Mouse (Mus musculus) cerebellum, postnatal 25 days (tissue): ENCODE results near the gene Mterf1a.
"Not testable (repeated sequence)": the region's sequence is repeated elsewhere in the genome, so short reads cannot be mapped to it uniquely, and the experiment has no call there.

ENCODE experiments used
- DNase-seq, 2 experiments: peaks; one replicate each; pipeline ENCODE4 v3.0.0; 2021; ENCODE audit warnings: mixed read lengths in 2 of 2

Gene Mterf1a

DNA sequence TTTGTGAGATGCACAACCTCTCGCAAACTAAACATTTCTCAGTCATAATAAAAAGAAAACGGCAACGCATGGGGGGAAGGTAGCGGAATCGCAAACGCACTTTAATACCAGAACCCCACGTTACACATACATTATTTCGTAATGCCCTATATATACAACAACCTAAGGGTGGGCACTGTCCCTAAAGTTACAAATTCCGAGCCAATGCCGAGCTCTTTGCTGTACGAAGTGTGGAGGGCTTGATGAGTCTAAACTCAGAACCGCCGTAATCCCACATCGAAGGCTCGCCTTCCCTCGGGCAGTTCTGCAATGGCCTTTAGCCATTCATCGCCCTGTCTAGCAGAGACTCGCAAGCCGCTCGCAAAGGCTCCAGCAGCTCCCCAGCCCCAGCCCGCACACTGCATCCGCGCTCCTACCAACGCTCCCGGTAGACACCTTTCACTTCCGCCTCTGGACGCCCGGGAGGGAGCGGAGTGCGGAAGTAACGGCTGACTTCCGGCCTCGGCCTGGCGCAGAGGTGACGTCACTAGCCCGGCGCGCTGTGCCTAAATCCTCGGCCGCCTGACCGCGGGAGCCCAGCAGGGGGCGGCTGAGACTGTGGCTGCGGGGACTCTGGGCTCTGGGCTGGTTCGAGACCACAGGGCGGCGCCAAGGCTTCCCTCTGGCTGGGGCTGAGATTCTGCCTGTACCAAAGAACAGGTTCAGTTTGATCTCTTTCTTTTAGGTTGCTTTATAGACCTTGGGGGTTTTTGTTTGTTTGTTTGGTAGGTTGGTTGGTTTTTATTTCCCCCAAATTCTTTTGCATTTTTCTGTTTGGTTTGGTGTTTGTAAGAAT lies at the start of gene Mterf1a:
TSS of gene Mterf1a (minus strand) at position 475 of the 835 bp plus-strand sequence.
- DNase-seq: peak; percentile 56 to 60

DNA sequence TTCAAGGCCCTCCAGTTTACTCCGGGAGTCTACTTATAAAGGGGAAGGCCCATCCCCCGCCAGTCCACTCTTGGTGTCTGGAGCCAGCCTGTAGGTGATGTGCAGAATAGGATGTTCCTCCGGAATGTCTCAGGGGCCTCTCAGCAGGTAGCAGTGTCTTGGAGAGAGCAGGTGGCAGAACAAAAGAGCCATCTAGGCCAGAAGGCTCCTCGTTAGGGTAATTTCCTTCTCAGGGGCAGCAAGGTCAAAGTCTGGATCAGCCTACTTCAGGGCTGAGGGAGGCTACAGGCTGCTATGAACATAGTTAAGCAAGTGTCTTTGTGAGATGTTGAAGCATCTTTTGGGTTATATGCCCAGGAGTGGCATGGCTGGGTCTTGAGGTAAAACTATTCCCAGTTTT lies 49.4 kb upstream of the Mterf1a start:
- DNase-seq: not testable (repeated sequence)

DNA sequence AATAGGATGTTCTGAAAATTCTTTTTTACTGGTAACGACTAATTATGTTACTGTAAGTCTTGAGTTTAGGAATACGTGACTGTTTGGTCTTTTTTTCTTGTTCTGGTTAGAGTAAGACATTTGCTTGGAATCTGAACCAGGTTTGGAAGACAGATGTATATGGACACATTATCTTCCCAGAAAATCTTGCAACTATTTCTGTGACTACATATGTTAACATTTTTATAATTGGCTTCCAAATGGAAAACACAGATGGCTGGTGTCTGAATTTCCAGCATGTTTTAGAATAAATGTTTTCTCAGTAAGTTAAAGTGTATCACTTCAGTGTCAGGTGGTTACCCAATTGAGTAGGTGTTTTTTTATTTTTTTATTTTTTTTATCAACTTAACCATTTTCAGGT lies 47.5 kb upstream of the Mterf1a start:
- no peak for DNase-seq

DNA sequence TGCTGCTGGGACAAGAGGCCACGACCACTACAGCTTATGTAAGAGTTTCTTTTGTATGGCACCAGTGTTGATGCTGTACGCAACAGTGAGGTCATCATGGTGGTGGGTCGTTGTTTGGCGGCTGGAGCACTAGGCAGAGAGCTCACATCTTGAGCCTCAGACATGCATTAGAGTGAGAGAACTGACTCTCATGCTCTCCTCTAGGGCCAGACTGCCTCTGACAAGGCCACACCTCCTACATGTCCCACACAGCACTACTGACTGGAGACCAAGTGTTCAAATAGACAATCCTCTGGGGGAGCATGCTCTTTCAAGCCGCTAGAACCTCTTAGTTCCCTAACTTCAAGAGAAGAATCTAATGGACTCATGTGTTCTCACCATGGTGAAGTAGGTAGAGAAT lies 45.6 kb upstream of the Mterf1a start:
- no peak for DNase-seq

DNA sequence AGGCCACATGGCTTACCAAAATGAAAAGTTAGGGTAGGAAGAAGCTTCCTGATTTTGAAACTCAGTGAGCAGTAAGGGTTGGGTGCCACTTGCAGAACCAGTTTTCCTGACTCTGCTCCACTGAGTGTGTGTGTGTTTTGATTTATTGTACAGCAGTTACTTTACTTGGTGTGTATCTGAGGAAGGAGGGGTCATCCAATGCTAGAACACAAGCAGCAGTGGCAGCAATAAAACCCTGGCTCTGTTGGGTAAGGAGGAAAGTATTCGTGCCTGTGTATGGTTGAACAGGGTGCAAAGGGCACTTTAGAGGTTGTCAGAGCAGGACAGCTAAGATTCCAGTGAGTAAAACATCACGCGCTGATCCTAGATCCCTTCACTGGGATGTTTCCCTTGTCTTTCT lies 45.2 kb upstream of the Mterf1a start:
- DNase-seq: no peak

DNA sequence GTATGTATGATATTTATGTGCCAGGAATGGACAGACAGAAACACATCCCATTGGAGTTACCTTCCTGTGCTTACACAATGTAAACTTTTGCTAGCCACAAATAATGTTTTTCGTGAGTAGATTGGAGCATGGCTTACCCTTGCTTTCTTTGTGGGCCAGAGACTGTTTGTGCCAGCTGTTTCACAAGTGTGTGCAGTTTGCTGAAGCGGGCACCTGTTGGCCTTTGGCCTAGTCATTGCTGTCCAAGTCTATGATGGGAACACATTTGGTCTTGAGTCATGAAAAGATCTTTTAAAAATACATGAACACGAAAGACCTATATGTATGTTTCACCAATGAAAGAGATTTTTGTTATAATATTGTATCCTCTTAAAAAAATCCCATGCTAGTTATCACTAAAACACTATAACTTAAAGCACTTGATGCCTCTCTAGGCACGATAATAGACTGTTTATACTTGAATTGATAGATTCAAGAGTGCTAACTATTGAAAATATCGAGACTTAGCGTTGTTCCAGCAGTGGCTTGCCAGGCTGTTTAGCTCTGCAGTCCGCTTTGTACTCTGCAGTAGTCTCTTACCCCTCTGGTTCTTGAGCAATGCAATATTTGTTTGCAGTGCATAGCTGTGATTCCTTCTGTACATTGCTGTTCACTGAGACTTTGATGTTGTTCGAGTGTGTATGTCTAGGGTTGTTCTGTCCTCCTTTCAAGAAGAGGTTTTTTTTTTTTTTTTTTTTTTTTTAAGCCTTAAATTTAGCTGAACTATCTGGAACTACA lies 42.2 kb upstream of the Mterf1a start:
- no peak for DNase-seq

DNA sequence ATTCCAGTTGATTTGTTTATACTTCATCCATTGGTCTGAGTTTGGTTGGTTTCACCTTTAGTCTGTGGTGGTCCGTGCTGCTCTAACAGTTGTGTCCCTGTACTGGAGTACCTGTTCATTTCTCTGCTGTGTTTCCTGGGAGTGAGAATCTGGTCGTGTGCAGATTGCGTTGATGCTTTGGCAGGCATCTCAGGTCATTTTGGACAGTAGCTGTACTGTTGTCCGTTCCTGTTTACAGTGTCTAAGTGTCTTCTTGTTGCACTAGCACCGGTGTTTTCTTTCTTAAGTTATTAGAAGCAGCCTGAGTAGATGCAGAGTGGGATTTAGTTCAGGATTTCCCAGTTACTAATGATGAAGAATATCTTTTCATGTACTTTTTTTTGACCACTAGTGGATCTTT lies 41.5 kb upstream of the Mterf1a start:
- no peak for DNase-seq

DNA sequence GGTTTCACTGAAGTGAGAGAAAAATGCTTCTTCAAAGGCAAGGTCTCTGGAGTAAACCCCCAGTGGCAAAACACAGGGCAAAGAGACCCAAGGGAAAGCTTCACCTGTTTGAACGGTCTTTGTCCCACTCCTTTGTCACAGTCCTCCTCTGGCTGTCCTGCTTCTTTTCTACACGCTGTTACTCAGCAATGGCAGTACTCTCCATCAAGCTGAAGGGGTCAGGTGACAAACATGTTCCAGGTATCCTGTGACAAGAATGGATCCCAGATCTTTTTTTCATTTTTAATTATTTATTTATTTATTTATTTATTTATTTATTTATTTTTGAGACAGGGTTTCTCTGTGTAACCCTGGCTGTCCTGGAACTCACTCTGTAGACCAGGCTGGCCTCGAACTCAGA lies 39.8 kb upstream of the Mterf1a start:
- no peak for DNase-seq

DNA sequence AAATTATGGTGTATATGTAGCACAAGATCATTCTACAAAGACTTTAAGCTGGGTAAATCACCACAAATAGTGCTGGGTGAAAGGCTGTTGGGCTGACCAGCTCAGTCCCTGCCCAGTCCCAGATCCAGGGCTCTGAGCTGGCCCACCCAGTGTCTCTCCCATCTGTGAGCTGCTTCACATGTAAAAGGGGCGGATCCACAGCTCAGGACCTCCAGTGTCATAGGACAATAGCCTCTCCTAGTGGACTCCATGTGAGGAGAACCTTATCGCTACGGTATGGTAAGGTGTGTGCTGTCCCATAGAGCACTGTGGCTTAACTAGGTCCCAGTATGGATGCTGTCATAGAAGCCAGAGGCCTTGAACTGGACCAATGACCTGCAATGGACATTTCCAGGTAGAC lies 37.9 kb upstream of the Mterf1a start:
- no peak for DNase-seq

DNA sequence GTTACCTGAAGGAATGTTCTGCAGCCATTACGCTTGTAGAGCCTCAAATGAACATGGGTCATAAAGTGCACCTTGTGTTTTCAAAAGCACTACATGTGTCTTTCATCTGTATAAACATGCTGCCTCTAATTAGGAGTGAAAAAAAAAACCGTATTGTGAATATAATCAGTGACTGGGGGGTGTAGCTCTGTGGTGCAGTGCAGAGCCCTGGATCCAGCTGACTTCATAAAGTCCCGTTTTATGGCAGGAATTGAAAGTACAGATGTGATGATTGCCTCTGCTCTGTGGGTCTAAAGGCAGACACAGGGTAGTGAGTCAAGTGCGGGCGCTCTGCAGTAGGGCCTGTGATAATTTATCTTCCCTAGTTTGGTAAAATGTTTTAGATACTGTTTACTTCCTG lies 37.0 kb upstream of the Mterf1a start:
- no peak for DNase-seq

DNA sequence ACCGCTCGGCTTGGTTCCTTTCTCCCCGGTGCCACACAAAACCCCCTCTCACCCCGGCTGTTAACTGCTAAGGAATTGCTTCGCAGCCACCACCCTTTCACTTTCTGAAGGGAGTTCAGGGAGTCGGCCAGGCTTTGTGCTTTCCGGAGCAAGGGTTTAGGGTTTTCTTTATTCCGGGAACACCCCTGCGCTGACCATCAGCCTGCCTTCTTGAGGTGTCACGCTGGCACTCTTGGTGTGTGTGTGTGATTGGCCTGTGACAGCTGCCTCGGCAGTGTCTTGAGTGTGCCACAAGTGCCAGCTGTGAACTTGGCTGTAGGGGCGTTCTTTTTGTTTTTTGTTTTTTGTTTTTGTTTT lies 34.9 kb upstream of the Mterf1a start:
- DNase-seq: peak; percentile 49 to 50

DNA sequence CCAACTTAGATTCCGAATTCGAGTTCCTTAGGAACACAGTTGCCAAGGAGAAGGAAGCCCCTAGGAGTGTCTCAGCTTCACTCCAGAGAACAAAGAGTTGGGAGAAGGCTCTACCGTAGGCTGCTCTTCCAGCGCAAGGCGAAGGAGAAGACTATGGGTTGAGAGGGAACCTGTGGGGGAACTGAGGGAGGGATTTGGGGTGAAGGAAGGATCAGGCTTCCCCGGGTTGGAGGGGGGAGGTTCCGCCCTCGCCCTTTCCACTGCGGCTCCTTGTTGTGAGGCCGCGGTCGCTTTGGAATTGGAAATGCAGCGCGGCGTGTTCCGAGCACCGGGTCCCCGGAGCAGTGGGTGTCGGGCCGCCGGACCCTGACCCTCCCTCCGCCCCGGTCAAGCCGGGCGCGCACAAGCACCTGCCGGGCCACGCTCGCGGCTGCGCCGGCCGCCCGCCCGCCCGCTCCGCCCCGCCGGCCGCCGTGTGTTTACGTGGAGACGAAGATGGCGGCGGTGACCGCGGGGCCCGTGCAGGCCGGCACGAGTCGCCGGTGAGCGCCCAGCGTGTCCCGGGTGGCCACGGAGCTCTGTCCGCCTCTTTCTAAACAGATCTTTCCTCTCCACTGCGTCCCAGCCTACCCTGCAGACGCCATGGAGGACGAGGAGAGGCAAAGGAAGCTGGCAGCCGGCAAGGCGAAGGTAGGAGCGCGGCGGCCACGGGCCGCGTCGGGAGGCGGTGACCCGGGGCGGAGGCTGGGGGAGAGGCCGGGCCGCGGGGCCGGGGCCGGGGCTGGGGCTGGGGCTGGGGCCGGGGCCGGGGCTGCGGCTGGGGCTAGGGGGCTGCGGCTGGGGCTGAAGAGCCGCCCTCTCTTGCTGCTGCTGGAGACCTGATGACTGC lies 34.3 kb upstream of the Mterf1a start, which contains the start of gene Akap9:
TSS of gene Akap9 (plus strand) at position 254 of the 889 bp plus-strand sequence.
- peak; percentile 87 to 89 for DNase-seq

DNA sequence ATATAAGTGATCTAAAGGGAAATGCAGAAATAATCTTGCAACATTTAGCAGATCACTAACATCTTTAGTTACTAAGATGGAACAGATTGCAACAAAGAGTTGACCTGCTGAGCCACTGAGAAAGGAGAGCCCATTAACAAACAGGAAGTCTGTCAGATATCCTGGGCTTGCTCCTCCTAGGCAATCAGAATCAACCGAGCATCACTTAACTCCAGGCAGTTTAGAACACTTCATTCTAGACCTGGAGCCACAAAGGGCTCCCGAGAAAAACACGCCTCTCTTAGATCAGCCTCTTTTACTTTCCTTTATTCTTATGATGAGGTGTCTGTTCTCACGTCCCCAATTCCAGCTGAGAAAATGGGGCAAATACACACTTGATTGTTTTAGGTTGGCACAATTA lies 32.9 kb upstream of the Mterf1a start:
- DNase-seq: no peak

DNA sequence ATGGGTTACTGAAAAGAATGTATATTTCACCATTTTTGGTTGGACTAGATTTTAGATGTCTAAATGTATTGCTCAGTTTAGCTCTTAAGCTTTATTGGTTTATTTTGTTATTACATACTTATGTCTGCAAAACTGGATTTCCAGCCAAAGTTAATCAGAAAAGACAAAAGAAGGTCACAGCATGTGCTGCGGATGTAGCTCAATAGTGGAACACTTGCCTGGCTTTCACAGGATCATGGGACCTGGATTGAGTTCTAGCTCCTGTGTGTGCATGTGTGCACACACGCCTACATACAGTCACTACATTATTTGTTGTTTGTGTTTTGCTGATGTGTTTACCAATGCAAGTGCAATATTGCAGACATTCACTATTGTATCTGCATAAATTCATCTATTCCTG lies 28.6 kb upstream of the Mterf1a start:
- DNase-seq: no peak

DNA sequence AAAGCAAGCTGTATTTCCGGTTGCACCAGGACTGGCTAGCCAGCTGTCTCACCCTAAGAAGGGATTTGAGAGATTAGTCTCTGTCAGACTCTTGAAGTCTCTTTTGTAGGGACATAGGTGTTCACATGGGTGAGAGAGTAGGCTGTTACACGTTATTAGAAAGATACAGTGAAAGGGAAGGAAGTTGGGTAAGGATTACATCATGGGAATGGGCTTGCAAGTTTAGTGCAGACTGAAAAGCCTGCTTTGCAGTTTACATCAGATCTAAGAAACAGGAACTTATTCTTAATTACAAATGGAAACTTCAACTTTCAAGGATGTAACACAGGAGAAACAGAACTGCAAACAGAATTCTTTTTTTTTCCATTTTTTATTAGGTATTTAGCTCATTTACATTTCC lies 11.7 kb upstream of the Mterf1a start:
- DNase-seq: no peak

DNA sequence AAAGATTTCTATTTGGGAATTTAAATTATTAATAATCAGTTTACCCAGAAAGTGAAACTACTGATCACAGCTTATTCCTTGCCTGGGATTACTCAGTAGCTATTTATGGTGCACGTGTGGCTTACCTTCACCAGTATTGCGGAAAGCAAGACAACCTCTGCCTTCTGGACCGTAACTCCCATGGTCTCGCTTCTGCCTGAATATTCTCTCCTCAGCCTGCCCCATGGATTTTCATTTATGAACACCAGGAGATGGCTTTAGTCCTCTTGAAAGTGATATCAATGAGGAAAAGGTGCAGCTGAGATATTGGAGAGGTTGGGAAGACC lies 524 bp upstream of the Mterf1a start:
- peak in 1 of 2 experiments; percentile 6 for DNase-seq

DNA sequence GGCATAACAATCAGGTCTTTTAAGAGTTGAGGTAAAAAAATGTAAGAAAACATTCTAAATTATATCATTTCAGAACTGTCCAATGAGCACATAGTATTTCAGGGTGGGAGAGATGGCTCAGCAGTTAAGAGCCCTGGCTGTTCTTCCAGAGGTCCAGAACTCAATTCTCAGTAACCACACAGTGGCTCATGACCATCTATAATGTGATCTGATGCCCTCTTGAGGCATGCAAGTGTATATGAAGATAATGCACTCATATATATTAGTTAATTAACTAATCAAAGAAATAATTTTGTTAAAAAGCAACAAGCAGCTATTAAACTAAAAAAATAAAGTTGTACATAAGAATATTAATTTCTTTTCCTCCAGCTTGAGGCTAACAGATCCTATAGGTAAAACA lies 4.5 kb downstream of the Mterf1a start:
- DNase-seq: no peak

DNA sequence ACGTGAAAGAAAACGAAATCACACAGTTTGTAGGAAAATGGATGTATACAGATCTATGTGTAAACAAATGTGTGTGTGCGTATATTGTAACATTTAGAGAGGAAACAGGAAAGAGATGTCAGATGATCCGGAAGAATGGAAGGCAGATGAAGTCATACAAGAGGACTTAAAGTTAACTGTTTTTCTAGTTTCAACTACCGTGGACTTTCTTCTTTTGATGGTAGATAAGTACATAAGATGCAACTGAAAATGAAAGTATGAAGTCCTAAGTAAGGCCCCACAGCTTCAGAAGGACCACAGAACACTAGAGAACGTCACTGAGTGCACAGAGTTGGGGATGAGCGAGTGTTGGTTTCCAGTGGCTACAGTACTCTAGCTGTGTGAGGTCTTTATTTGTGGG lies 6.9 kb downstream of the Mterf1a start:
- not testable (repeated sequence) for DNase-seq

DNA sequence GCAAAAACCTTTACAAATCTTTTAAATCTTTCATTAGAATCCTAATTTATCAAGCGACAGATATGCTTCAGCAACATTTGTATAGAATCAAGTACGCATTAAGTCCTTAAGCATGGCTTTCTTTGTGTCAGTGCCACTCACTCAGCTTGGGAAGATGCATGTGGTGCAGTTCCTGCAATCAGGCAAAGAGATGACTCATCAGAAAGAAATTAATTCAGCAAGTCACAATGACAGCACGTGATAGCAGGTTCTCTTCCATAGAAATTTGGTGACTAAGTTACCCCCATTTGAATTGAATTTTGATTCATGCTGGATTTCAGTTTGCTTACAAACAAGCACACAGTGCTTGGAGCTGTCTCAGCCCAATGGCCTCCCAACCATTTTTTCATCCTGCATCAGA lies 20.2 kb downstream of the Mterf1a start:
- DNase-seq: no peak

DNA sequence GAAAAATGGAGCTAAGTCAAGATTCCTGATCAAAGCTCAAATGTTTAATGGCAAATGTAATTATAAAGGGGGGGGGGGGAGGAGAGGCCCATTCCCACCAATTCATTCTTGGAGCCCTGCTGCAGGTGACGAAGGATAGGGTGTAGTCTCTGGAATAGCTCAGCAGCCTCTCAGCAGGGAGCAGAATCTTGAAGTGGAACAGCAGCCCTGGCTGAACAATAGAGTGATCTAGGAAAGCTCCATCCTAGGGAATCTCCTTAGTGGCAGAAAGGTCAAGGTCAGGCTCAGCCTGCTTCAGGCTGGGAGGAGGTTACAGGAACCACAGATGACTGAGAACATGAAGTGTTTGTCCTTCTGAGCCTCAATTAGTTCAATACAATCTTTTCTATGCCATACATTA lies 21.4 kb downstream of the Mterf1a start:
- DNase-seq: no peak

DNA sequence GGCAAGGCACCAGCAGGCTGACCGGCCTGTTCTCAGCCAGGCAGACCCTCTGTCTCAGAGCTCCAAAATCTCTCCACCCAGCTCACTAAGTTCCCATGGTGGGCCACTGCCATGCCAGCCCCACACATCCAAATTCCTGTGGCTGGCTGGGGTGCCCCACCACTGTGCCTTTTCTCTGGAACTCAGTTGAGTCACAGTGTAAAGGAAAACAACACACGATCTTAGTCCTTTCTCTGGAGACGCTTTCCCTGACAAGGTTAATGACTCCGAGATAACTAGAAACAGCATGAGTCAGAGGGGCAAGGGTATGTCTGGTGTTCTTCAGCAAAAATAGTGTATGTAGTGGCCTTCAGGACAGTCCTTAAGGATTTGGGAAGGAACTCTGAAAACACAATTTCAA lies 23.6 kb downstream of the Mterf1a start:
- DNase-seq: no peak

DNA sequence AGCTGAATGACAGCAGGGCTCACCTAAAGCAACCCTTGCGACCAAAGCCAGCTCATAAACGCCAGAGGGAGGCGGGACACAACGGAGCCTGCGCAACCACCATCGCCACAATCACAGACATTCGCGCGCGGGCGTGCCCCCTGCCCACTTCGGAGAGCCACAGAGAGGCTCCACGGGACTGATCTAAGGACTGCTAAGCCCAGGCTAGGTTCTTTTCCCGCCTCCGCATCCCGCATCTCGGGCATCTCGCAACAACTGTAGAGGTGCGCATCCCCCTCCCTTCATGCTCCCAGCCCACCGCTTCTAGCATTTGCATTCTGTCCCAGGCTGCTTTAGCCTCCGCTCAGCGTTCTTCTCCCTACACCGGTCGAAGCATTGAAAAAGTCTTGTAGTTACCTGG lies 48.7 kb downstream of the Mterf1a start, which contains the start of gene Lrrd1:
TSS of gene Lrrd1 (plus strand) at position 148 of the 400 bp plus-strand sequence.
- DNase-seq: peak in 1 of 2 experiments; percentile 10
